Mouse (Mus musculus) neural tube, embryonic 15.5 days (tissue): ENCODE data around the gene Tpte. TPM values are rescaled to one million over a fixed set of nuclear protein-coding genes. Genes with fewer than 3 reads are reported as not detected.

Experiments
- ATAC-seq: fragments of 200-750 bp; cut with Nextera tagmentation; 2 replicates; pipeline ENCODE4 v1.8.0; 2017; ENCODE audit warnings: mild to moderate bottlenecking, moderate TSS enrichment, moderate library complexity; ENCODE audit not compliant: low FRiP score
- H3K27ac ChIP-seq: fragments of 300-500 bp; sonication (generic); replicated peaks from 2 replicates; pipeline ENCODE4 v1.5.1; 2015; ENCODE audit warnings: mild to moderate bottlenecking, inconsistent platforms
- H3K27me3 ChIP-seq: fragments of 300-500 bp; sonication (generic); replicated peaks from 2 replicates; pipeline ENCODE4 v1.6.1; 2015; ENCODE audit warnings: inconsistent platforms
- H3K36me3 ChIP-seq: fragments of 300-500 bp; sonication (generic); 2 replicates; pipeline ENCODE4 v1.6.1; 2015; ENCODE audit warnings: inconsistent platforms
- H3K4me1 ChIP-seq: fragments of 300-500 bp; sonication (generic); 2 replicates; pipeline ENCODE4 v1.6.1; 2015; ENCODE audit warnings: inconsistent platforms
- H3K4me2 ChIP-seq: fragments of 300-500 bp; sonication (generic); 2 replicates; pipeline ENCODE4 v1.6.1; 2015; ENCODE audit warnings: inconsistent platforms, mild to moderate bottlenecking, moderate library complexity
- H3K4me3 ChIP-seq: fragments of 300-500 bp; sonication (generic); replicated peaks from 2 replicates; pipeline ENCODE4 v1.5.1; 2015; ENCODE audit warnings: mild to moderate bottlenecking, inconsistent platforms
- H3K9ac ChIP-seq: fragments of 300-500 bp; sonication (generic); replicated peaks from 2 replicates; pipeline ENCODE4 v1.6.1; 2015; ENCODE audit warnings: mild to moderate bottlenecking, inconsistent platforms
- H3K9me3 ChIP-seq: fragments of 300-500 bp; sonication (generic); replicated peaks from 2 replicates; pipeline ENCODE4 v1.6.1; 2016; ENCODE audit warnings: inconsistent platforms
- WGBS: fragments of 180-500 bp; shearing (Covaris S2); methylation state at CpG from one replicate; pipeline ENCODE4 v1.1.7; 2015; ENCODE audit warnings: mixed read lengths; 5-methylcytosine and 5-hydroxymethylcytosine counted together
- polyA plus RNA-seq: library from polyadenylated mRNA; unstranded; fragments of >200 nt; fragmentation: Nextera tagmentation; extraction: Ambion mirVana; gene quantifications from 2 replicates; pipeline ENCODE4 v1.2.1, GENCODE M21; 2015

Gene Tpte
- polyA plus RNA-seq, 1 experiment from 2014 or later = not detected

- no peak overlapping the region for H3K4me2 ChIP-seq
- H3K4me1 ChIP-seq = peaks cover 8% of the 10 kb centered on the region
- H3K36me3 ChIP-seq = no peaks in the 10 kb centered on the region
- no peak for ATAC-seq
- H3K27me3 ChIP-seq = no peaks in the 10 kb centered on the region
- H3K9ac ChIP-seq = no peak overlapping the region
- H3K27ac ChIP-seq = no peak overlapping the region
- H3K4me3 ChIP-seq = no peak overlapping the region
- 92% methylated on average over 2 of the region's 2 CpGs for WGBS
- no peaks in the 10 kb centered on the region for H3K9me3 ChIP-seq
Measured at GRCm38 (mm10) chr8:22403235-22403634, 120.0 kb downstream of the Tpte start.

- Histone ChIP-seq H3K9ac (no peak overlapping the region), H3K36me3 (no peaks in the 10 kb centered on the region), H3K27ac (no peak overlapping the region), H3K9me3 (no peaks in the 10 kb centered on the region), H3K4me3 (no peak overlapping the region), H3K27me3 (no peaks in the 10 kb centered on the region), H3K4me2 (no peak overlapping the region), H3K4me1 (peaks cover 3% of the 10 kb centered on the region)
- ATAC-seq = no peak
- 79% methylated on average over 6 of the region's 6 CpGs for WGBS
Measured at GRCm38 (mm10) chr8:22405733-22406132, 122.5 kb downstream of the Tpte start.

- 15% methylated on average over 16 of the region's 16 CpGs for WGBS
Measured at GRCm38 (mm10) chr8:22410688-22411281, 127.5 kb downstream of the Tpte start.

GRCm38 (mm10) chr8:22411282-22411702 lies 128.1 kb downstream of the Tpte start, which contains the start of gene Mrps31:
TSS of gene Mrps31 (plus strand) at chr8:22411361.
- Histone ChIP-seq H3K27ac (peak within 1 kb of the TSS; percentile 86), H3K36me3 (0 out of 2 replicates have a peak, but pooled peaks cover 3% of the 10 kb centered on the region), H3K4me1 (peaks cover 19% of the 10 kb centered on the region), H3K9ac (peak within 1 kb of the TSS; percentile 88), H3K4me3 (peak within 1 kb of the TSS; percentile 90), H3K9me3 (no peaks in the 10 kb centered on the region), H3K27me3 (no peaks in the 10 kb centered on the region), H3K4me2 (peak within 1 kb of the TSS; percentile 66)
- under 1% methylated on average over 25 of the region's 25 CpGs for WGBS
- ATAC-seq = peak; percentile 95

More at GRCm38 (mm10) chr8:22410688-22411281, 127.5 kb downstream of the Tpte start:
- peak overlapping the region; percentile 90 for H3K4me3 ChIP-seq
- H3K27me3 ChIP-seq = no peaks in the 10 kb centered on the region
- no peaks in the 10 kb centered on the region for H3K36me3 ChIP-seq
- H3K9ac ChIP-seq = peak overlapping the region; percentile 88
- peak overlapping the region; percentile 86 for H3K27ac ChIP-seq
- no peaks in the 10 kb centered on the region for H3K9me3 ChIP-seq
- H3K4me2 ChIP-seq = peak overlapping the region; percentile 66
- ATAC-seq = peak; percentile 53
- peaks cover 19% of the 10 kb centered on the region for H3K4me1 ChIP-seq

GRCm38 (mm10) chr8:22411971-22412370 lies 128.7 kb downstream of the Tpte start:
- Histone ChIP-seq H3K27me3 (no peaks in the 10 kb centered on the region), H3K27ac (peak overlapping the region; percentile 86; the same call in 1 of the 2 replicates), H3K4me2 (peak overlapping the region; percentile 66), H3K36me3 (peaks cover 7% of the 10 kb centered on the region; the same call in 1 of the 2 replicates), H3K9me3 (no peaks in the 10 kb centered on the region), H3K4me3 (peak overlapping the region; percentile 90), H3K4me1 (peaks cover 19% of the 10 kb centered on the region), H3K9ac (peak overlapping the region; percentile 88)
- no peak for ATAC-seq
- 22% methylated on average over 8 of the region's 8 CpGs for WGBS

Other genes with a start within 250 kb of the Tpte start
- 1.1 and 2.1 TPM in 2 replicates for gene Atp7b, start 223.1 kb upstream of the Tpte start, polyA plus RNA-seq
- gene Alg11, start 222.7 kb upstream of the Tpte start, polyA plus RNA-seq = 37.7 and 40.4 TPM in 2 replicates
- 0.56 and 0.78 TPM in 2 replicates for gene Nek5, start 158.4 kb upstream of the Tpte start, polyA plus RNA-seq
- gene Nek3, start 117.0 kb upstream of the Tpte start, polyA plus RNA-seq = 8.0 and 8.6 TPM in 2 replicates
- gene Ckap2, start 97.6 kb upstream of the Tpte start, polyA plus RNA-seq = 10.6 and 17.4 TPM in 2 replicates
- gene Vps36, start 90.6 kb upstream of the Tpte start, polyA plus RNA-seq = 44.3 and 45.9 TPM in 2 replicates
- gene Thsd1, start 56.1 kb upstream of the Tpte start, polyA plus RNA-seq = 7.4 and 9.5 TPM in 2 replicates
- 7.6 and 11.9 TPM in 2 replicates for gene Slc25a15, start 115.2 kb downstream of the Tpte start, polyA plus RNA-seq
- 36.3 and 36.6 TPM in 2 replicates for gene Mrps31, start 127.9 kb downstream of the Tpte start, polyA plus RNA-seq